Mouse (Mus musculus): ENCODE measurements at regions not wholly inside any gene's neighbourhood (a gene's known extent, or its start where the extent isn't known, plus 50 kb on each side); places are given as distances from the start of the nearest gene placed in this dataset.
A peak's percentile ranks its signal among the peaks of the same experiment; 100 is the strongest.

DNA sequence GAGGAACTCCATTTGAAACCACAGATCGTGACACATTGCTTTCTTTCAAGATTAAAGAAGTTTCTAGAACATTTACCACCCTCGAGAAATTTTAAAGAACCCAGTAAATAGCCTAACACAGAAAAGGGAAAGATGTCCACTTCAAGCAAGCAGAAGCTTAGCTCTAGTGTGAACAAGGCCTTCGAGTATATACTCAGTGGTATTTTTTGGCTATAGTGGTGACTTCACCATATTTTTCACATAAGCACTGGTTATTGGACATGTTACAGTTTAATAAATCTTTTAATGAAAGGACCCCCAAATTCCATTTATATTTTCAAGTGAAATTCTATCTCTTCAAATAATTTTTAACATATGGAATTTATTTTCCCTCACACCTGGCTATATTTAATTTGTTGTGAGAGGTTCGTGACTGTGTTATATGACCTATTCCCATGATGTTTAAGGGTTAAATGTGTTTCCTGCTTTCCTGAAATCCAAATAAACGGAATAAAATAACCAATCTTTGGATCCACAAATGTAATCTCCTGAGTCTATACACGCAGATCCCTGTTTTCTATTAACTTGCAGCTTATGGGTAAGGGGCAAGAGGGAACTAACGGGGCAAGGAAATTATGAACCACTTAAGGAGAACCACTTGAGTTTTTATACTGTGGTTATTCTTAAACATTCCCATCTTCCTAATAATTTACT, 60.6 kb upstream of the Tas2r134 start:
- DNase-seq, result no peak

DNA sequence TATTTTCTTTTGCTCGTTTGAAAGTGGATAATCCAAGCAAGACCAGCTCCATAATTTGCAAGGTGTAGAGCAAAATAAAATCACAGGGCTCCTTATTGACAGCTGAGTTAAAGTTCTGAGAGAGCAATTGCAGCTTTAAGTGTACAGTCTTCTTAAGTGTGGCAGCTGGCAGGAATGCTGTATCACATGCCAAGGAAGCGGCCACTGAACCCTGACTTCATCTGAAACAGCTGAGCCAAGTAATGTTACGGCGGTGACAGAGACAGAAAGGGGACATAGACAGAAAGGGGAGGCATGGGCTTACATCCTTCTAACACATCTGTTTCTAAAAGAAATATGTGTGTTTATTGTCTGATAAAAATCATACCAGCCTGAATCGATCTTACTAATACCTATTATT, 63.4 kb upstream of the Tas2r134 start:
- DNase-seq, result peak; percentile 44

GRCm38 (mm10) chr2:51563240-51563639, 64.1 kb upstream of the Tas2r134 start:
- DNase-seq, result no peak

GRCm38 (mm10) chr2:51550863-51551262, 76.4 kb upstream of the Tas2r134 start:
- no peak for DNase-seq

- DNase-seq, result peak; percentile 36
These were observed 78.2 kb upstream of the Tas2r134 start for GRCm38 (mm10) chr2:51549125-51549524.

- no peak for DNase-seq
These were observed 81.1 kb upstream of the Tas2r134 start for GRCm38 (mm10) chr2:51546181-51546580.

GRCm38 (mm10) chr2:51543949-51544348, 83.4 kb upstream of the Tas2r134 start:
- DNase-seq, result no peak

DNA sequence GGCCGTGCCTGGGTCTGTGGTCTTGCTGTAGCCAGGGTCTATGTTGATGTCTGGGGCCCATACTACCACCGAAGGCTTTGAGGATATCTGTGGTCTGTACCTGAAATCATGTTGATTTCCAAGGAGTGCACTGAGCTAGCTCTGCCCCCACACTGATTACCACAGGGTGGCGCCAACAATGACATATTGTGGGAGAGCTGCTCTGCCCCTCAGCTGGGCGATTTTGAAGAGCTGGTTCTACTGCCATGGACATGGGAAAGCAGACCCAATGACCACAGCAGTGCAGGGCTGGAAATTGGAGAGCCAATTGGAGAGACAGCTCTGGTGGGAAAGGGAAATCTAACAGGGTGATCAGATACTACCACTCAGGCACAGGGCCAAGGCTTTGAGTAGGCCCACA, 85.0 kb upstream of the Tas2r134 start:
- DNase-seq, result no peak

- DNase-seq, result no peak
These were observed 94.4 kb upstream of the Tas2r134 start for GRCm38 (mm10) chr2:51532709-51533414.

DNA sequence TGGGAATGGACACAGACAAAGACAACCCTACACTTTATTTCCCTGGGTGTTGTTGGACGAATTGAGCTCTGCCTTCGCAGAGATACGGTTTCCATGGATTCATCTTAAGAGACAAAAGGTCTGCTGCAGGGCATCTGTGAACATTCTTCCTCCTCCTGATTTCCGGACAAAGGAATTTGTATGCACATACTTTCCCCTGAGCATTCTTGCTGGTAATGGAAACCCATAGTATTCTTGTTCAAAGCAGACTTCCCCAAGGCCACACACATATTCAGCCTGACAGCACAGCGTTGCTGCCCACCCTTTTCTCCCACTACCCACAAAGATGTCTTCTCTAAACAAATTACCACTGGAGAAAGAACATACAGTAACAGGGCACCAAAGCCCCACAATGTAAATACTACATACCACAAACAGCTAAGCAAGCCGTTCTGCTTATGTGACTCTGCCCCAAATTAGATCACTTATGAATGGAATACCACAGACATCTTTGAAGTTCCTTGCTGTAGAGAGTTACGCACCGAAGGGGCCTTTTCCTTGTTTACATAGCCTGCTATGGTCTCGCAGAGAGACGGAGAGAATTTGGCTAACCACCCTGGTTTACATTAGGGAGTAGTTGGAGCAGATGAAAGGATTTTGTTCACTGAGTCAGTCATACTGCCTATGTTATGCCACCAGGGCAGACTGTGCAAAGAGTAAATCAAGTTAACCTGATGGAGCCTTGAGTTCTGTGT, 96.0 kb upstream of the Tas2r134 start:
- DNase-seq, result no peak

DNA sequence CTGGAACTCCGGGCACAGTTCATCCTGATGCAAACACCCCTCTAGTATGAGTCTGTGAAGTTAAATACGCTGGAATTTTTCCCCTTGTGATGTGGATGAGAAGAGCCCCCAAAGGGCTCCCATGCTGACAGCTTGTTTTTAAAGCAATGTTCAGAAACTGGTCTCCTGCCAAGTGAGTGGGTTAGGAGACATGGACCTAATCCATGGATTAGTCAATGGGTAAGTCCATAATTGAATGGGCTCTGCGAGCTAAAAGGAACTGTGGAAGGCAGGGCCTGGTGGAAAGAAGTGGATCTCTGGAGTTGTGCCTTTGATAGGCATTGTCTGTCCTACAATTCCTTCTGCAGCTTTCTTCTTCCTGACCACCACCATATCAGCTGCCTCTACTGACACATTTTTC, 104.5 kb upstream of the Tas2r134 start:
- DNase-seq, result no peak

DNA sequence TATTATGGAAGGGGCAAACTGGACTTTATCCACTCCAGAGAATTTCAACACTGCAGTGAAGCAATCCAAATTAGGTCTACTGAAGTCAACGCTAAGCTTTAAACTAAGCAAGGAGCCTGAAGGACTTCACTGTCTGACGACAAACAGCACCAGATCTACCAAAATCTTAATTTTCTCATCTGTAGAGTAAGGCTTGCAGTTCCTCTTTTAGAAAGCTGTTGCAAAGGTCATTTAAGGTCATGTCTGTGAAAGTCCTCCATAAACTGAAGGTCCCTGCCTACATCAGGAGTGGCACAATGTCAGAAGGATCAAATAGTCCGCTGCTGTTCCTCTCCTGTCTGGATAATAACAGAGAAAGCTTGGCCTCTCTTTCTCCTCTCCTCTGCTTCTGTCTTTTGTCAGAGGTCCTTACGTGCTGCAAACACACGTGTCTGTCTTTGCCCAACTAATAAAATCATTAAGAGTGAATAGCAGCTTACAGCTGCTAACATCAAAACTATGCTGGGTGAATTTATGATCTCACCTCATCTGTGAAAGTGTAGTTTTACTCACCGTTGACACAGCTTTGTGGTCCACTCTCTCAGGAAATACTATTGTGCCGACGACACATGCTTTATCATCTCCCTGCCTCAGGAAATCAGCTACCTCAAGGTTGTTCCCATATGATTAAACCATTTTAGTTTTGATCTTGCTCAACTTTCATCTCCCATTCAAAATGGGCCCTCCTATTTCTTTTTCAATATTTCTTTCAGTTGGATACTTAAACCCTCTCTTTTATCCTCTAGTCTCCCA, 117.9 kb upstream of the Tas2r134 start:
- no peak for DNase-seq

DNA sequence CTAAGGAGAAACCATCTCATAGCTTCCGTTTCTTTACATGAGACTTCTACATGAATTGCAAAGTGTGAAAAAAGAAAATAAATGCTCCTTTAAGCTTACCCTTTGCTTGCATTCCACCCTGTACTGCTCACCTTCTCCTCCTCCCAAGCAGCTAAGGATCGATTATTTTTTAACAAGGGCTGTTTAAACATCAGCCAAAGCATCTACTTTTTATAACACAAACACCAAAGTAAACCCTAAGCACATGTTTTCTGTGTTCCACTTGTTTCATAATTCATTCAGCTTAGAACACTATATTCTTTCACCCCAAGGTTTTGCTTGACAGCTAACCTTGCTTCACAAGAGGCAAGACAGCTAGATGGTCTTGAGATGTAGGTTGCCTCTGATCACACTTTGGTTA, 129.4 kb upstream of the Tas2r134 start:
- peak; percentile 3 for DNase-seq

GRCm38 (mm10) chr2:51473753-51474152, 153.6 kb upstream of the Tas2r134 start:
- DNase-seq, result no peak

DNA sequence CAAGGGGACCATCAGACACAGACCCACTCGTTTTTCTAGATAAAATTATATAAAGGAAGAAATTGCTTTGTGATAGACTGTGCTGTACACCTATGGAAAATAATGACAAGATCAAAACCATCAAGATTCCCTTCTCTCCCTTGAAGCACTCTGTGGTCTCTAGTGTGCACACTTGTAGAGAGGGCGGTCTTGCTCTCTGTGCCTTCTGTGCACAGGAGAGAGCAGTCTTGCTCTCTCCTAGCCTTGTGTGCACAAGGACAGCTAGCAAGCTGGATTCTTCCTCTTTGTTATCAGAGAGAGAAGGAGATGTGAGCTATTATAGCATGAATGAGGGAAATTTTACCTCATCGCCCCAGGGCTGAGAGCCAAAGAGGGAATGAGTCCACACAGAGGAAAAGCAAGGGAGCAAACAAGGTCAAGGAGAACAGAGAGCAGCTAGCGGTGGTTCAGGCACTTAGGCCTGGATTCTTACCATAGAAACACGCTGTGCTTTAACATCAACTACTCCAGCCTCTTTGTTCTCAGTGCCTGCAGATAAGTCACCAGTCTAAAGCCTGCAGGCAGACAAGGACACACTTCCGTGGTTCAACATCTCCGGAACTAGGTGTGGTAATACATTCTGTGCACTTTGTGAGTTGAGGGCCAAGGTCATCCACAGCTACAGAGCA, 160.2 kb upstream of the Tas2r134 start:
- DNase-seq, result no peak

DNA sequence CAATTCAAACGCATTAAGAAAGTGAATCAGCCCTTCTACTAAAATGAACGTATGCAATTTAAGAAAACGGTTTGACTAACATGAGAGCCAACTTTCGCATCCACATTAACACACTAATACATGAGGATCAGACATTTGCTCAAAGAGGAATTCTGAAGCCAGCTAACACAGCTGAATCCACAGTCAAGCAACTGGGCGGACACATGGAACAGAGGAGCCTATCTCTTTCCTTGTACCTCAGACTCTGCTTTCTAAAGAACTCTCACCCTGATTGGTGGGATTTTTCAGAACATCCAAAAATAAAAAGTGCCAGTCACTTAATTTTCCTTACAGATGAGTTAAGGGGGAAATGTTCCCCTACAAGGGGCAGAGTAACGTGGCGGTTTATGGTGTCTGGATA, 161.3 kb upstream of the Tas2r134 start:
- no peak for DNase-seq

DNA sequence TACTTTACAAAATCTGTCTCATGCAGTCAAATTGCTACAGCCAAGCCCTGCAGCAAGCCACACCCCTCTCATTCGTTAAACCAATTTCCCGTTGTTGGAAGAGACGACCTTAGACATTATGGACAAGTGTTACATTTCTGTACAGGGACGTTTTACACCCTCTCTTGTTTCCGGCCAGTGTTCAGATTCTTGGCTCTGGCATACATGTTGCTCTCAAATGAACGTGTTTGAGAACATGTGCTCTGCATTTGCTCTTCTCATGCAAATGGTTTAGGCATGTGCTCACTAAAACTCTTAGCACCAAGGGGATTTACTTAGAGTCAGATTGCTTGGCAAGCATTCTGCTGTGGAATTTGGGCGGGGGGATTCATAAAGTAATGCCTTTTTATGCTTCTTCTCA, 161.7 kb upstream of the Tas2r134 start:
- DNase-seq, result no peak

- no peak for DNase-seq
These were observed 163.0 kb upstream of the Tas2r134 start for GRCm38 (mm10) chr2:51464356-51464755.

DNA sequence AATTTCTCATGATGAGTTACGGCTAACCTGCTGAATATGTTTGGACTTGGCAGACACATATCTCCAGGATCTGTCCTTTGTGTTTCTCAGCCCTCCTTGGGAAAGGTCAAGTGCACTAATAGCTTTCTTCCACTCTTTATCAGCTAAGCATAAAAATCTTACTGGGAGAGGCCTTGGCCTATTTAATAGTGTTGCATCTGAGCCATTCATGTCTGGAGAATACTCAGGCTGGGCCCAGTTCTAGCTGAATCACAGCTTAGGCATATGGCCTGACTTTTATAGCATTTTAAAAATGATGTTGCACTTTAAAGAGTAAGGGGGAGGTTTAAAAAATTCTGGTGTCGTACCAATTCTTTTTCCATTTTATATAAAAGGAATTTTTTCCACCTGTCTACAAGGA, 166.4 kb upstream of the Tas2r134 start:
- DNase-seq, result no peak

DNA sequence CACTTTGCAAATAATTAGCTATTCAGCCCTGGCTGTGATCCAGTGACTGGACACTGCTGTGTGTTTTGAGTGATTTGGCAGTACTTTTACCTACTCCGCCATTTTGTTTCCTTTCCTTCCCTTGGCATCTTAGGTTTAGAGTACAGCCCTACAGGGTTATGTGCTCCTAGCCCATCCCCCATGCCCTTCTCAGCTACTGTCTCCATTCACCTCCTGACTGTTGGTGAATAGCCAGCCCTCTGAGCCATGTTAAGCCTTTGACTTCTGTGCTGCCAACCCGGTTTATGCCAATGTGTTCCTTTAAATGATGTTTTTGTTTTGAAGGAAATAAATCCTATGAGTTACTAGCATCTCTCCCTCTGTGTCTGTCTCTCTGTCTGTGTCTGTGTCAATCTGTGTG, 167.8 kb upstream of the Tas2r134 start:
- DNase-seq, result no peak

DNA sequence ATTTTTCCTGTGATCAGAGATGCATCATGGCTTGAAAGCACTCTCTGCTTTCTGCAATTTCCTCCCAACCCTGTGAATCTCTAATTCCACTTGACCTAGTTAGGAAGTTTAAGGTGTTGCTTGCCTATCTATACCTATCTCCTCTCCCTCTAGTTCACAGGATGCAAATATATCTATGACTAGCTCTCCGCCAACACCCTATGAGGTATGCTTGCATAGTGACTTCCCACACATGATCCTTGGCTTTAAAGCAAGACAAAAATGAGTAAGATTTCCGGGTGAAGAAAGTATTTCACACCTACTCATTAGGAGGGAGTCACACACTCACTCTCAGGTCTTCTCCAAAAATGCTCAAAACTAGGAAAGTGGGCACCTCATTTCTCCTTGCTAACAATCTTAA, 169.6 kb upstream of the Tas2r134 start:
- DNase-seq, result no peak

DNA sequence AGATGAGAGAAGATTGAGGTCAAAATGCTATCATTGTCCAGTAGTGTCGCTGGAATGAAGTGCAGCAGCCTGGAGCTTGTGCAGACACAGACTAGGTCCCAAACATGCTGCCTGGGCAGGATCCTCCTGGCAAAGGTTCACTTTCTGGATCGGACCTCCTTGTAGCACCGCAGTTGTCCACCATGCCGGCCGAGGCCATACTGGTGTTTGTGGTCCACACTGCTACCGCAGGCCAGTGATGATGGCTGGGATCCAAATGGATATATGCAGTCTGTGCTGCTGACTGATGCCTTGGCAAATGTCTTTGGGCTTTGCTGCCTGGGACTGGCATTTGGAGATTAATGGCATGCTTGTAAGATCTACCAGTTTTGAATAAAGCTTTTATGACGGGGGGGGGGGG, 174.5 kb upstream of the Tas2r134 start:
- DNase-seq, result no peak

DNA sequence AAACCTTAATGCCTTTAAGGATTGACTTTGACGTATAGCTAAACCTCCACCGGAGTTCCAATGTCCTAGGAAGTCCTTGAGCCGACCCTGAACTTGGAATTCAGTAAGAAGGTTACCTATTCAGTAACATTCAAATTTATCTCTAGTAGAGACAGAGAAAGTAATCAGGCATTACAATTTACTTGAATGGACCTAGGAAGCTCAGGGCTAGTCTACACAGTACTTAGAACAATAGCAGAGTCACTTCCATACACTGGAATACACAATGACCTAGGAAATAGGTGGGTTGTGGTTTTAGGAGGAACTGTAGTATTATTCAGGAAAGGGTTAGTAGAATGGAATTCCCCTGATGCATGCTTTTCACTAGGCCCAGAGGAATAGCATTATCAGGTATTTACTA, 179.2 kb upstream of the Tas2r134 start:
- DNase-seq, result no peak

All from kidney, adult 11 months (tissue).